Mouse (Mus musculus) mouse embryonic stem cell (cell line): ENCODE measurements around the gene Ddn.

Experiments
- in situ Hi-C, 2 experiments: fragments of 300-500 bp; cut with MboI; formaldehyde crosslinking; loops; 1 replicate in 1 of 2; 3 replicates in 1 of 2; pipeline ENCODE4 v1.14.3; 2019 to 2020; ENCODE audit warnings: low sequenced_read_pairs in 2 of 2, low pct_unique_long_range_greater_than_20kb in 1 of 2, mixed read lengths in 1 of 2; ENCODE audit not compliant: unreplicated experiment in 1 of 2

The Ddn gene

GRCm38 (mm10) chr15:98785744-98786143, 23.5 kb downstream of the Ddn start:
- in situ Hi-C loops = loop anchor here in 1 of 2 experiments (25.0 kb wide), 1 partner anchor 773 kb away; the partner anchor contains the start of gene Col2a1

GRCm38 (mm10) chr15:98781166-98781565, 28.1 kb downstream of the Ddn start:
- in situ Hi-C loops = loop anchor here in 1 of 2 experiments (25.0 kb wide), 1 partner anchor 769 kb away; the partner anchor contains the start of gene Col2a1

GRCm38 (mm10) chr15:98780573-98780972, 28.7 kb downstream of the Ddn start:
- in situ Hi-C loops = loop anchor here in 1 of 2 experiments (25.0 kb wide), 1 partner anchor 768 kb away; the partner anchor contains the start of gene Col2a1

GRCm38 (mm10) chr15:98780075-98780474, 29.2 kb downstream of the Ddn start:
- in situ Hi-C loops = loop anchor here in 1 of 2 experiments (25.0 kb wide), 1 partner anchor 768 kb away; the partner anchor contains the start of gene Col2a1

GRCm38 (mm10) chr15:98778806-98779205, 30.5 kb downstream of the Ddn start:
- in situ Hi-C loops = loop anchor here in 1 of 2 experiments (25.0 kb wide), 1 partner anchor 767 kb away; the partner anchor contains the start of gene Col2a1

- in situ Hi-C loops = loop anchor here in 1 of 2 experiments (25.0 kb wide), 1 partner anchor 766 kb away; the partner anchor contains the start of gene Col2a1
These were observed 31.0 kb downstream of the Ddn start for GRCm38 (mm10) chr15:98778191-98778770.

GRCm38 (mm10) chr15:98777762-98778161, 31.5 kb downstream of the Ddn start, which contains the start of gene Wnt10b:
Wnt10b (minus strand) TSS chr15:98778150.
- in situ Hi-C loops = loop anchor here in 1 of 2 experiments (25.0 kb wide), 1 partner anchor 765 kb away; the partner anchor contains the start of gene Col2a1

GRCm38 (mm10) chr15:98777005-98777616, 32.2 kb downstream of the Ddn start:
- in situ Hi-C loops = loop anchor here in 1 of 2 experiments (25.0 kb wide), 1 partner anchor 765 kb away; the partner anchor contains the start of gene Col2a1

GRCm38 (mm10) chr15:98776280-98777004, 32.8 kb downstream of the Ddn start:
- in situ Hi-C loops = loop anchor here in 1 of 2 experiments (25.0 kb wide), 1 partner anchor 764 kb away; the partner anchor contains the start of gene Col2a1

GRCm38 (mm10) chr15:98775533-98775932, 33.8 kb downstream of the Ddn start:
- in situ Hi-C loops = loop anchor here in 1 of 2 experiments (25.0 kb wide), 1 partner anchor 763 kb away; the partner anchor contains the start of gene Col2a1

GRCm38 (mm10) chr15:98774096-98774495, 35.2 kb downstream of the Ddn start:
- in situ Hi-C loops = no loop called here

- in situ Hi-C loops = no loop called here
These were observed 36.6 kb downstream of the Ddn start for GRCm38 (mm10) chr15:98772511-98773211.

GRCm38 (mm10) chr15:98771813-98772425, 37.4 kb downstream of the Ddn start:
- in situ Hi-C loops = no loop called here

- in situ Hi-C loops = no loop called here
These were observed 41.0 kb downstream of the Ddn start for GRCm38 (mm10) chr15:98768259-98768658.

GRCm38 (mm10) chr15:98765929-98766328, 43.4 kb downstream of the Ddn start:
- in situ Hi-C loops = no loop called here

- in situ Hi-C loops = no loop called here
These were observed 46.4 kb downstream of the Ddn start, which contains the start of gene Arf3 for GRCm38 (mm10) chr15:98762670-98763529. Arf3 (minus strand) TSS chr15:98763214.

GRCm38 (mm10) chr15:98762201-98762621, 47.1 kb downstream of the Ddn start:
- in situ Hi-C loops = no loop called here
